Mouse (Mus musculus) effector memory CD4-positive, alpha-beta T cell, adult 7 months (primary cell): ENCODE measurements around the gene Zfp790. TPM values are rescaled to one million over a fixed set of nuclear protein-coding genes. Genes with fewer than 3 reads are reported as not detected.

ENCODE experiments used
- polyA plus RNA-seq: library from polyadenylated mRNA; unstranded; fragments of 100-300 nt; shearing (Covaris generic); gene quantifications from one replicate; pipeline ENCODE4 v1.2.1, GENCODE M21; 2017

The Zfp790 gene
- polyA plus RNA-seq, result 5.9 TPM

DNA sequence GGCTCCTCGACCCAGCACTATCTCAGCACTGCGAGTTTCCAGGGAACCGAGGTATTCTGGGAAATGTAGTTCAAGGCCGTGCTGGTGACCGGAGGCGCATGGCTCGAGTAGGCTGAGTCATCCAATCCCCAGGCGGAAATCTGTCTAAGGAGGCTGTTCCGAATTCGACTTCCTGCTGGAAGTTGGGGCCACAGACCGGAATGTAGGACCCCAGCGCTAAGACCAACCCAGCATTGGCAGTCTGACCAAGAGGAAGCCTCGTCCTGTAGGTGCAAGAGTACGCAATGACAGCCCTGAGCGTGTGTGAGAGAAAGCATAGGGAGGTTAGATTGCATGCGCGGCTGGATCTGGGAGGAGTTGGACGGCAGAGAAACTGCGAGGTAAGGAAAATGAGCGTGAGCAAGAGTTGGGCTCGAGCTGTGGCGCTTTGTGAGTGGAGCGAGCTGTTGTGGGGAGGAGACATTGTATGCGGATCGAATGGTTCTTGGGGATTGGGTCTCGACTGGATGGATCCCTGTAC is at the start of gene Zfp790:
TSS of gene Zfp790 (plus strand) at position 205 of the 520 bp plus-strand sequence.

GRCm38 (mm10) chr7:29768090-29768900 is 47.6 kb upstream of the Zfp790 start, which contains the start of gene Zfp84:
Gene Zfp84 (plus strand): TSS chr7:29768552.

GRCm38 (mm10) chr7:29783871-29784551 is 31.9 kb upstream of the Zfp790 start, which contains the start of gene Zfp30:
Gene Zfp30 (plus strand): TSS chr7:29783998.

DNA sequence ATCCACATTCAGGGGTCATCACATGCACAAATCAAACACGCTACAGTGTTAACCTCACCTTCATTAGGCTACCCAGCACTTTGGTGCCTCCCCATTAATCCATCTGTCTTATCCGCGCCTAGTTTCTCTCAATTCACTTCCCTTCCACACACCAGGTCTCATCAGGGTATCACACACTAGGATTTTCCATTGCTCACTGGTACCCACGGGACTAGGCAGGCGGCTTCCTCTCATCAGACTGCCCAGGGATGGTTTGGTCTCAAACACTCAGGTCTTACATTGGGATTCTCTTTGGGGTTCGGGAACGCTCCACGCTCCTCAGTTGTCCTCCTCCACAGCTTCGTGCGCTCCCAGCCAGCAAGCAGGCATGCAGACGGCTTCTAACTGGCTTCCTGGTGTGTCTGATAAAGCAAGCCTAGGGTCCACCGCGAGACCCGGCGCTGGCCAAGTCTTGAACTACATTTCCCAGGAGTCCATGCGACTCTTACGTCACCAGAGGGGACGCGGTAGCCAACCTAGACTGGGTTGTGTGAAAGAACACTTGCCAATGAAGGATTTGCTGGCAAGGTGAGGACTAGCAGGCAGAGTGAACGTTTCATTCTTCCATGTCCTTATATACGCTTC is 37.4 kb downstream of the Zfp790 start, which contains the start of gene Zfp940:
TSS of gene Zfp940 (minus strand) at position 451 of the 624 bp plus-strand sequence.

DNA sequence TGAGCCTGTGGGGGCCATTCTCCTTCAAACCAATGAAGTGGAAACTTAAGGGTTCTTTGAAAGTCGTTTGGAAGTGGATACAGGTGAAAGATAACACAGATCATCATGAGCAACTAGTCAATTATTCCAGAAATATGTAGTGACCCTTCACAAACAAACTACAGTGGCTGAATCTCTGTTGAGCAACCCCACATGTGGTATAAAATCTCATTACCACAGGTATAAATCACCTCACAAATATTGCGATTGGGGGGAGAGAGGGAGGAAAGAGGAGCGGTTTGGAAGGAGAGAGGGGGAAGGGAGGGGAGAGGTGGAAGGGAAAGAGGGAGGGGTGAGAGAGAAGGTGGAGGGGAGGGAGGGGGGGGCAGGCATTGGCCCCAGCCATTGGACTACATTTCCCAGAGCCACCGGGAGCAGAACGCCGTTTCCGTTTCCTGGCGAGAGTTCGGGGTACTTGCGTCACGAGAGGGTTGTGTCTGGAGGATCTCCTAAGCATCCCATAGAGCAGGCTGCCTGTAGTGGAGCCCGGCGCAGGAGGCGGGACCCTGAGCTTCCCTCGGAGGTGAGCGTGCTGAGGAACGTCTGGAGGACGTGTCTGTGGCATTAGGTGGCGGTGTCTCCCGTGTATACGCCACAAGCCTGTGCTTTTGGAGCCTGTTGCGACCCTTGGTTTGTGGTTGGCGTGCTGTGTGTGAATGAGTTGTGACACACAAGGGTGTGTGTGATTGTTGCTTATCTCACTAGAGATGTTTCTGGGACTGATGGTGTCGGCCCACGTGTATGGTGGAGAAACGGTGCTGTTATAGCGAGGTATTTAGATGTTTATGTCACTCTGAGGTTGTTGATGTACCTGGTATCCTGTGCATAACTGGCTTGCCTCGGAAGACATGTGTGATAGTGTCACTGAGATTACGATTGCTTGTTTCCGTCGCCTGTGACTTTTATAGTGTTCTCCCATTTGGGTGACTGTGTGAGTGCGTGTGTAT is 43.9 kb downstream of the Zfp790 start, which contains the start of gene Zfp420:
TSS of gene Zfp420 (plus strand) at position 448 of the 986 bp plus-strand sequence.

Other genes starting within 250 kb of the Zfp790 start
- gene Catsperg2, start 89.1 kb upstream of the Zfp790 start, polyA plus RNA-seq, result 0.71 TPM
- 13.7 TPM for gene Zfp84, start 47.6 kb upstream of the Zfp790 start, polyA plus RNA-seq
- gene Zfp30, start 32.1 kb upstream of the Zfp790 start, polyA plus RNA-seq, result 0.48 TPM
- 2.2 TPM for gene Zfp940, start 37.6 kb downstream of the Zfp790 start, polyA plus RNA-seq
- gene Zfp420, start 43.9 kb downstream of the Zfp790 start, polyA plus RNA-seq, result 8.0 TPM
- 2.9 TPM for gene Zfp27, start 90.5 kb downstream of the Zfp790 start, polyA plus RNA-seq
- 1.00 TPM for gene Zfp383, start 92.1 kb downstream of the Zfp790 start, polyA plus RNA-seq
- gene Zfp74, start 138.0 kb downstream of the Zfp790 start, polyA plus RNA-seq, result 2.2 TPM
- 5.7 TPM for gene Zfp568, start 167.8 kb downstream of the Zfp790 start, polyA plus RNA-seq
- gene Zfp14, start 235.3 kb downstream of the Zfp790 start, polyA plus RNA-seq, result 2.1 TPM